Mouse (Mus musculus) E14TG2a.4 (cell line): Measurements from ENCODE around the gene Spc24.

Experiments used
- H3K27me3 ChIP-seq: 2 replicates; pipeline ENCODE4 v1.6.1; 2014; ENCODE audit warnings: low read length, control low read depth; ENCODE audit not compliant: insufficient read depth
- H3K36me3 ChIP-seq: 2 replicates; pipeline ENCODE4 v1.6.1; 2014; ENCODE audit warnings: low read length, control low read depth; ENCODE audit not compliant: insufficient read depth
- H3K4me1 ChIP-seq: replicated peaks from 2 replicates; pipeline ENCODE4 v1.6.1; 2014; ENCODE audit warnings: low read depth, low read length, control low read depth
- H3K4me3 ChIP-seq: replicated peaks from 2 replicates; pipeline ENCODE4 v1.5.1; 2014; ENCODE audit warnings: mild to moderate bottlenecking, low read length
- H3K9me3 ChIP-seq: 2 replicates; pipeline ENCODE4 v1.6.1; 2014; ENCODE audit warnings: low read length, control low read depth
- CTCF ChIP-seq: conservative IDR thresholded peaks from 2 replicates; pipeline ENCODE4 v1.5.1; 2014; ENCODE audit warnings: low read length
- NANOG ChIP-seq: IDR thresholded peaks from 2 replicates; pipeline ENCODE4 v1.6.1; 2014; ENCODE audit warnings: borderline replicate concordance, low read length, mixed read lengths
- POU5F1 ChIP-seq: IDR thresholded peaks from 2 replicates; pipeline ENCODE4 v1.6.1; 2014; ENCODE audit warnings: low read length, borderline replicate concordance

Spc24 gene

GRCm38 (mm10) chr9:21733446-21733845 lies 26.7 kb downstream of the Spc24 start:
- H3K4me1 ChIP-seq = peaks cover 84% of the 10 kb centered on the region

GRCm38 (mm10) chr9:21732288-21732687 lies 27.8 kb downstream of the Spc24 start:
- TF ChIP-seq NANOG = no peak
- TF ChIP-seq POU5F1 = no peak
- no peak for TF ChIP-seq CTCF
- peaks cover 90% of the 10 kb centered on the region for H3K4me1 ChIP-seq
- no peak overlapping the region for H3K4me3 ChIP-seq
- H3K36me3 ChIP-seq = peaks cover 98% of the 10 kb centered on the region
- H3K9me3 ChIP-seq = no peaks in the 10 kb centered on the region
- H3K27me3 ChIP-seq = no peaks in the 10 kb centered on the region

More at GRCm38 (mm10) chr9:21733446-21733845, 26.7 kb downstream of the Spc24 start:
- TF ChIP-seq POU5F1 (0 out of 2 replicates have a peak, but pooled peaks have one; percentile 36), CTCF (no peak), NANOG (no peak)
- Histone ChIP-seq H3K36me3 (peaks cover 98% of the 10 kb centered on the region), H3K27me3 (no peaks in the 10 kb centered on the region), H3K9me3 (no peaks in the 10 kb centered on the region), H3K4me3 (no peak overlapping the region)

GRCm38 (mm10) chr9:21729264-21729663 lies 30.8 kb downstream of the Spc24 start:
- no peaks in the 10 kb centered on the region for H3K9me3 ChIP-seq
- no peaks in the 10 kb centered on the region for H3K27me3 ChIP-seq
- peaks cover 94% of the 10 kb centered on the region for H3K4me1 ChIP-seq
- H3K36me3 ChIP-seq = peaks cover 98% of the 10 kb centered on the region
- peak overlapping the region; percentile 27 for H3K4me3 ChIP-seq
- no peak for TF ChIP-seq CTCF
- no peak for TF ChIP-seq POU5F1
- TF ChIP-seq NANOG = no peak

GRCm38 (mm10) chr9:21728261-21728832 lies 31.8 kb downstream of the Spc24 start:
- Histone ChIP-seq H3K4me1 (peaks cover 88% of the 10 kb centered on the region), H3K27me3 (no peaks in the 10 kb centered on the region), H3K9me3 (no peaks in the 10 kb centered on the region), H3K36me3 (peaks cover 89% of the 10 kb centered on the region), H3K4me3 (0 out of 2 replicates have a peak overlapping the region, but pooled peaks have one; percentile 3)
- TF ChIP-seq CTCF = no peak
- no peak for TF ChIP-seq POU5F1
- no peak for TF ChIP-seq NANOG

GRCm38 (mm10) chr9:21726218-21726975 lies 33.7 kb downstream of the Spc24 start:
- TF ChIP-seq NANOG (no peak), POU5F1 (no peak), CTCF (no peak)
- Histone ChIP-seq H3K4me3 (peak overlapping the region; percentile 91), H3K27me3 (no peaks in the 10 kb centered on the region), H3K36me3 (peaks cover 69% of the 10 kb centered on the region), H3K4me1 (peaks cover 84% of the 10 kb centered on the region), H3K9me3 (no peaks in the 10 kb centered on the region)

- Histone ChIP-seq H3K36me3 (peaks cover 60% of the 10 kb centered on the region), H3K4me1 (peaks cover 82% of the 10 kb centered on the region), H3K4me3 (peak overlapping the region; percentile 91), H3K9me3 (no peaks in the 10 kb centered on the region), H3K27me3 (no peaks in the 10 kb centered on the region)
- TF ChIP-seq CTCF (no peak), POU5F1 (no peak), NANOG (no peak)
Measured at GRCm38 (mm10) chr9:21725224-21726121, 34.6 kb downstream of the Spc24 start.

GRCm38 (mm10) chr9:21724147-21724536 lies 36.0 kb downstream of the Spc24 start:
- TF ChIP-seq NANOG = no peak
- TF ChIP-seq CTCF = no peak
- TF ChIP-seq POU5F1 = no peak
- Histone ChIP-seq H3K4me3 (peak overlapping the region; percentile 91), H3K9me3 (no peaks in the 10 kb centered on the region)

GRCm38 (mm10) chr9:21723377-21724146 lies 36.5 kb downstream of the Spc24 start, which contains the start of gene Ldlr:
TSS of gene Ldlr (plus strand) at chr9:21723483.
- Histone ChIP-seq H3K4me1 (peaks cover 78% of the 10 kb centered on the region), H3K4me3 (peak within 1 kb of the TSS; percentile 91), H3K36me3 (peaks cover 43% of the 10 kb centered on the region), H3K9me3 (no peaks in the 10 kb centered on the region), H3K27me3 (no peaks in the 10 kb centered on the region)
- TF ChIP-seq NANOG (no peak), POU5F1 (no peak), CTCF (no peak)

More at GRCm38 (mm10) chr9:21724147-21724536, 36.0 kb downstream of the Spc24 start:
- Histone ChIP-seq H3K27me3 (no peaks in the 10 kb centered on the region), H3K36me3 (peaks cover 49% of the 10 kb centered on the region), H3K4me1 (peaks cover 79% of the 10 kb centered on the region)
